In the genomic region with DNA sequence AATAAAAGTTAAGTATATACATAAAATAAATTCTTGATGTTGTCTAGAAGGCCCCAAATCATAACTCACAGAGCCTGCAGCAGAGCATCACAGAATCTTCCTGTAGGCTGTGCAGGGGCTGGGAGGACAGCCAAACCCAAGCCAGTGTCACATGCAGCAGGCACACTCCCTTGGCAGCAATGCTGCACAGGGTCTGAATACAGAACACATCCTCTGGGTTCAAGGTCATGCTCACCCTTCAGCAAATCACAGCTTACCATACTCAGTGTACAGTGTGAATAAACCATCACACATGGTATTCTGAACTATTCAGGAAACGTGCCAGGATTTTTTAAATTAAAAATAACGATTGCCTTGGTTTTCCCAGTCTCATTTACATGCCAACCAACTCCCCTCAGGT, we compare ENCODE assay signal across 7 mouse cellular contexts. TPM values are rescaled to one million over a fixed set of nuclear protein-coding genes. Genes with fewer than 3 reads are reported as not detected.
DNase-seq lines count a peak whose midpoint lies in the region.

No protein-coding gene starts in this region.

- DNase-seq in right cerebral cortex, adult 18-20 months: peak; percentile 34
- DNase-seq in right cerebral cortex, postnatal 25 days: no peak
- peak; percentile 34 for DNase-seq in fibroblast of lung, adult 2 months (ENCODE audit: low read depth)
- peak; percentile 60 to 80 for DNase-seq in heart, postnatal 10 days
- peak; percentile 45 for DNase-seq in layer of hippocampus, adult 9-11 months
- peak; percentile 49 for DNase-seq in testis, postnatal 14 days (ENCODE audit: low spot score)
- no peak for DNase-seq in natural killer cell, adult 2 months (ENCODE audit: low spot score in 2 of 2)

- intact Hi-C loops in heart, postnatal 10 days (cut with DNase I): no loop called here

RNA-seq across cellular contexts. Expression of a gene that starts 52.7 kb away (rescaled TPM):
- total RNA-seq in heart, postnatal 10 days (2021): 100 to 1,000 TPM; 134 to 153 TPM

Comparison
In these comparisons a context has a peak if more than half of its experiments do, and no peak if none do; other contexts are left out.
1. DNase-seq: peak in right cerebral cortex, adult 18-20 months (single experiment), fibroblast of lung, adult 2 months (single experiment), heart, postnatal 10 days (2 of 2), layer of hippocampus, adult 9-11 months (single experiment) and testis, postnatal 14 days (single experiment); none in right cerebral cortex, postnatal 25 days (single experiment) and natural killer cell, adult 2 months (0 of 2).